Mouse (Mus musculus) hindbrain, embryonic 10.5 days (tissue): Measurements from ENCODE around the gene Irak1bp1. TPM values are rescaled to one million over a fixed set of nuclear protein-coding genes. Genes with fewer than 3 reads are reported as not detected.

ENCODE experiments used
- DNase-seq: peaks from one replicate; pipeline ENCODE4 v3.0.0-alpha.2; 2017; ENCODE audit warnings: low spot score
- H3K27ac ChIP-seq: fragments of 300-500 bp; sonication (generic); 2 replicates; pipeline ENCODE4 v1.5.1; 2016; ENCODE audit warnings: mild to moderate bottlenecking, moderate library complexity
- H3K27me3 ChIP-seq: fragments of 300-500 bp; sonication (generic); 2 replicates; pipeline ENCODE4 v1.6.1; 2016; ENCODE audit warnings: mild to moderate bottlenecking; ENCODE audit not compliant: poor library complexity, insufficient read depth, severe bottlenecking
- H3K36me3 ChIP-seq: fragments of 300-500 bp; sonication (generic); 2 replicates; pipeline ENCODE4 v1.6.1; 2016; ENCODE audit warnings: mild to moderate bottlenecking, moderate library complexity
- H3K4me1 ChIP-seq: fragments of 300-500 bp; sonication (generic); replicated peaks from 2 replicates; pipeline ENCODE4 v1.6.1; 2016; ENCODE audit warnings: mild to moderate bottlenecking
- H3K4me3 ChIP-seq: fragments of 300-500 bp; sonication (generic); 2 replicates; pipeline ENCODE4 v1.5.1; 2016; ENCODE audit warnings: mild to moderate bottlenecking, moderate library complexity
- H3K9me3 ChIP-seq: fragments of 300-500 bp; sonication (generic); 2 replicates; pipeline ENCODE4 v1.6.1; 2016; ENCODE audit warnings: mild to moderate bottlenecking, moderate library complexity
- WGBS: fragments of 180-500 bp; shearing (Covaris S2); methylation state at CpG from one replicate; pipeline ENCODE4 v1.1.7; 2016; 5-methylcytosine and 5-hydroxymethylcytosine counted together
- polyA plus RNA-seq: library from polyadenylated mRNA; unstranded; fragments of >200 nt; fragmentation: Nextera tagmentation; extraction: Ambion mirVana; gene quantifications from 2 replicates; pipeline ENCODE4 v1.2.1, GENCODE M21; 2016

Irak1bp1 gene
- polyA plus RNA-seq, 1 experiment from 2014 or later: 20.1 TPM

DNA sequence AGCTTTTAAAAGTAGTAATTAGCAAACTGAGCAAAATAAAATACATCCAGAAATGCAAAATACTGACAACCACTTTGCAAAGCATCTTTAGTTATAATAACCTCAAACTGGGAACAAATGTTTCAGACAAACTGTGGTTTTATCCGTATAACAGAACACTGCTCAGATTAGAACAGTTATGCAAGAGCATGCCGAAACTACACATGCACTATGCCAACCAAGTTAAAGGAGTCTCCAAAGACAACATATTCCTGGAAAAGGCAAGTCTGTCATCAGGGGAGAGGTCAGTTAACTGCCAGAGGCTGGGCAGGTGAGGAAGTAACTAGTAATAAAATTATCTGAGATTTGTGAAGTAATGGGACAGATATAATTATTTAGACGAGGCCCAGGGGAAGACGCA, 13.3 kb downstream of the Irak1bp1 start:
- no peak for DNase-seq
- Histone ChIP-seq H3K9me3 (no peaks in the 10 kb centered on the region), H3K4me3 (no peak overlapping the region), H3K36me3 (peaks cover 52% of the 10 kb centered on the region), H3K4me1 (no peaks in the 10 kb centered on the region), H3K27ac (no peak overlapping the region), H3K27me3 (no peaks in the 10 kb centered on the region)
- 95% methylated on average over 4 of the region's 4 CpGs for WGBS

DNA sequence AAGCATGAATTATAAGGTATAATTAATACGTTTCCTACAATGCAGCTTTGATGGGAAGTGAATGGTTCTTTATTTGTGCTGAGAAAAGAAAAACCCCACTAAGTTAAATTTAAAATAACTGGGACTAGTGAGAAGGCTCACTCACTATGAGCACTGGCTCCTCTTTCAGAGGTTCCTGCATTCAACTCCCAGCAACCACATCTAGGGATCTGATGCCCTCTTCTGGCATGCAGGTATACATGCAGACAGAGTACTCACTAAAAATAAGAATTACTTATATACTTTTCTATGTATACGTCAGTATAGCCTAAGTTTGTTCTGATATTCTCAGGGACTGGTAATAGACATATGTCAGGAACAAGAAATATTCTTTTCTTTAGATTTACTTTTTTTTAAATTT, 24.7 kb downstream of the Irak1bp1 start:
- Histone ChIP-seq H3K27ac (no peak overlapping the region), H3K36me3 (no peaks in the 10 kb centered on the region), H3K27me3 (no peaks in the 10 kb centered on the region), H3K9me3 (no peaks in the 10 kb centered on the region), H3K4me1 (0 out of 2 replicates have a peak, but pooled peaks cover 4% of the 10 kb centered on the region), H3K4me3 (no peak overlapping the region)
- no peak for DNase-seq
- WGBS: 56% methylated on average over 2 of the region's 2 CpGs

DNA sequence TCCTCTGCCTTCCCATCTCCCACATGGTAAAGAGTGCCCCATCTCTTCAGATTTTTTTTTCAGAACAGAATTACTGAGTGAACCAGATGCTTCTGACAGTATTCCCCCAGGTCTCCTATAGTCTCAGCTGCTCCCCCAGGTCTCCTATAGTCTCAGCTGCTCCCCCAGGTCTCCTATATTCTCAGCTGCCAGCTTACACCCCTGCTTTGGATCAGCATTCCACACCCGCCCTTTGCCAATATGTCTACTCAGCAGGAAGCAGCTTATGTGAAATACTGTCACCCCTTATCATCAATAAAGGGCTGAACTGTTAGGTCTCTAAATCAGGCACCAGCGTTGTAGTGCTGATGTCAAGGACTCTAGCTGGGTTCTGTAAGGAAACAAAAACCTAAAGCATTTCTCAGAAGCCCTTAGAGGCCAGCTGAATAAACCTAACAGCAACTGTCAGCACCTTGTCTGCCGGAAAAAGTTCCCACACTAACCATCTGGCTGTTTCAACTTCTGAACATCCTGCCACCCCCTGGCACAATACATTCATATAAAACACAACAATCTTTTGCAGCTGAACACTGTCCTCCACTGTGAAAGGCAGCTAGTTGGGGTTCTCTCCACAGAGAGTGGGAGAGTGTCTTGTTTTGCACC, 25.8 kb downstream of the Irak1bp1 start:
- Histone ChIP-seq H3K4me1 (0 out of 2 replicates have a peak, but pooled peaks cover 4% of the 10 kb centered on the region), H3K27ac (no peak overlapping the region), H3K36me3 (no peaks in the 10 kb centered on the region), H3K27me3 (no peaks in the 10 kb centered on the region), H3K9me3 (no peaks in the 10 kb centered on the region), H3K4me3 (no peak overlapping the region)
- DNase-seq: no peak
- WGBS: 43% methylated on average over 3 of the region's 3 CpGs

DNA sequence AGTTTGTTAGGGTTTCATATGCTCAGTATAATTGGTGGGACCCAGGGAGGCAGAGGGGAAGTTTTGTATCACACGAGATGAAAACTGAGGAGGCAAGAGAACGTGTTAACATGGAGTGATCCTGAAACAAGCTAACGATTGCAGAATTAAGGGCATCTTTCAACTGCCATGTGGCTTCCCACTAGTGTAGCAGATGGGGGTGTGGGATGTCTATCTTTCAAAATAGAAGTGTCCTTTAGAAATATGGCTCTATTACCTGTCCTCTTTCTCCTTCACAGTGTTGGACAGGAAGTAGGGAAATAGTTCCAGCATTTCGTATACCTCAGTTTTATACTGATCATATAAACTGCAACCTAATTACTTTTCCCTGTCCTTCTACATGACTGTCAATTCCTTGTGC, 26.9 kb downstream of the Irak1bp1 start:
- Histone ChIP-seq H3K36me3 (no peaks in the 10 kb centered on the region), H3K9me3 (no peaks in the 10 kb centered on the region), H3K27ac (no peak overlapping the region), H3K27me3 (no peaks in the 10 kb centered on the region), H3K4me3 (no peak overlapping the region), H3K4me1 (0 out of 2 replicates have a peak, but pooled peaks cover 4% of the 10 kb centered on the region)
- 92% methylated on average over 4 of the region's 4 CpGs for WGBS
- DNase-seq: no peak

GRCm38 (mm10) chr9:82860805-82861204, 31.5 kb downstream of the Irak1bp1 start:
- no peaks in the 10 kb centered on the region for H3K9me3 ChIP-seq
- no peak for DNase-seq
- no peaks in the 10 kb centered on the region; the same call in 1 of the 2 replicates for H3K4me1 ChIP-seq
- H3K27ac ChIP-seq: no peak overlapping the region
- no peak overlapping the region for H3K4me3 ChIP-seq
- peaks cover 6% of the 10 kb centered on the region; the same call in 1 of the 2 replicates for H3K36me3 ChIP-seq
- WGBS: 96% methylated on average over 2 of the region's 2 CpGs
- no peaks in the 10 kb centered on the region for H3K27me3 ChIP-seq

DNA sequence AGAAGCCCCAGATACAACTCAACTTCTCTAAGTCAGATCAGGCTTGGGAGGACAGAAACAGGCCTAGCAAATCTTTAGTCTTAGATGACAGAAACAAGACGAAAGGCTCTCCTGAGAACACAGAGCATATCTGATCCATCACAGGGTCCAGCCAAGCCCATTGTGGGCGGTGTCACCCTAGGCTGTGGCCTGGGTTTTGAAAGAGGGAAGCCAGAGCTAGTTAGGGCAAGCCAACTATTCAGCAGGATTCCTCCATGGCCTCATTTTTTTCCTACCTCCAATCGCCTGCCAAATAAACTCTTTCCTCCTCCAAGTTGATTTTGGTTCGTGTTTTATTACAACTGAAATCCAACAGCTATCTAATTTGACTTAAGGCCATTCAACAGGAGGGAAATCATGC, 32.0 kb downstream of the Irak1bp1 start:
- H3K27ac ChIP-seq: no peak overlapping the region
- no peaks in the 10 kb centered on the region for H3K9me3 ChIP-seq
- no peak for DNase-seq
- no peaks in the 10 kb centered on the region; the same call in 1 of the 2 replicates for H3K4me1 ChIP-seq
- peaks cover 11% of the 10 kb centered on the region; the same call in 1 of the 2 replicates for H3K36me3 ChIP-seq
- no peaks in the 10 kb centered on the region for H3K27me3 ChIP-seq
- no peak overlapping the region for H3K4me3 ChIP-seq
- WGBS: 88% methylated on average over 4 of the region's 4 CpGs

- peaks cover 17% of the 10 kb centered on the region for H3K36me3 ChIP-seq
- no peak for DNase-seq
- H3K27ac ChIP-seq: no peak overlapping the region
- no peaks in the 10 kb centered on the region; the same call in 1 of the 2 replicates for H3K4me1 ChIP-seq
- H3K9me3 ChIP-seq: no peaks in the 10 kb centered on the region
- H3K27me3 ChIP-seq: no peaks in the 10 kb centered on the region
- WGBS: 90% methylated on average over 3 of the region's 3 CpGs
- no peak overlapping the region for H3K4me3 ChIP-seq
These were observed 32.6 kb downstream of the Irak1bp1 start for GRCm38 (mm10) chr9:82861775-82862430.

DNA sequence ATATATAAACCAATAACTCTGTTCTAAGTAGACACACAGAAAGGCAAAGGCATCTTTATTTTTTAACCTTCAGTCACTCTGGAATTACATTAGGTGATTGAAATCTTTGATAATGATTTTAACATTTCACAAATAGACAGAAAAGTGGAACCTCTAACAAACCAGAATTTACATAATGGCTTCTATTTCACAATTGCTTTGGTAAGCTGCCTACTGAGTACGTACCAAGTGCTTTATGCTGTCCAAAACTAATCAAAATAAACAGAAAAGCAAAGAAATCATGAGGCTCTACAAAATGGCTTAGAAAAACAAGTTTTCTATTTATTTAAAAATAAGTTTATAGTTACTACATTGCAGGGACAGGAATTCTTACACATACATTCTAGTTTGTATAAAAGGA, 36.8 kb downstream of the Irak1bp1 start:
- Histone ChIP-seq H3K9me3 (no peaks in the 10 kb centered on the region), H3K27ac (no peak overlapping the region), H3K4me1 (no peaks in the 10 kb centered on the region; the same call in 1 of the 2 replicates), H3K4me3 (no peak overlapping the region), H3K27me3 (no peaks in the 10 kb centered on the region), H3K36me3 (peaks cover 51% of the 10 kb centered on the region)
- WGBS: 94% methylated on average over 1 of the region's 1 CpGs
- no peak for DNase-seq

- 92% methylated on average over 3 of the region's 3 CpGs for WGBS
These were observed 38.4 kb downstream of the Irak1bp1 start for GRCm38 (mm10) chr9:82867698-82868097.

DNA sequence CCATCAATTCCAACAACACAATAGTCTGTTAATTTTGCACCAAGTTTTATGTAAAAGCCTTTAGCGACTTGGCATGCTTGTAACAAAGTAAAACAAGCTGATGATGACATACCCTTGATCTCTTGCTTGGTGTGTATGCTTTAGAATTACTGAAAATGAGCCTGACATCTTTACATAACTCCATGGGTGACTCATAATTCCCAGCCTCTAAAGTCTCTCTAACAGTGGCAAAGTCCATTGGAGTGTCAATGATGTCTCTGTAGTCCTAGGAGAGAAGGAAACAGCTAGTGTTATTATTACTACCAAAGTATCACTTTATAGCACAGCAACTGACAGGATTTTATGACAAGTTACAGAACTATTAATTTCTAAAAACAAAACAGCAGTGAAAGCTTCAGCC, 47.7 kb downstream of the Irak1bp1 start:
- Histone ChIP-seq H3K4me3 (no peak overlapping the region), H3K9me3 (no peaks in the 10 kb centered on the region), H3K36me3 (peaks cover 100% of the 10 kb centered on the region), H3K27me3 (no peaks in the 10 kb centered on the region), H3K27ac (no peak overlapping the region), H3K4me1 (no peaks in the 10 kb centered on the region)
- 92% methylated on average over 1 of the region's 1 CpGs for WGBS
- no peak for DNase-seq

More at GRCm38 (mm10) chr9:82867698-82868097, 38.4 kb downstream of the Irak1bp1 start:
- Histone ChIP-seq H3K27ac (no peak overlapping the region), H3K9me3 (no peaks in the 10 kb centered on the region), H3K4me3 (no peak overlapping the region), H3K4me1 (no peaks in the 10 kb centered on the region; the same call in 1 of the 2 replicates), H3K36me3 (peaks cover 66% of the 10 kb centered on the region), H3K27me3 (no peaks in the 10 kb centered on the region)
- no peak for DNase-seq

DNA sequence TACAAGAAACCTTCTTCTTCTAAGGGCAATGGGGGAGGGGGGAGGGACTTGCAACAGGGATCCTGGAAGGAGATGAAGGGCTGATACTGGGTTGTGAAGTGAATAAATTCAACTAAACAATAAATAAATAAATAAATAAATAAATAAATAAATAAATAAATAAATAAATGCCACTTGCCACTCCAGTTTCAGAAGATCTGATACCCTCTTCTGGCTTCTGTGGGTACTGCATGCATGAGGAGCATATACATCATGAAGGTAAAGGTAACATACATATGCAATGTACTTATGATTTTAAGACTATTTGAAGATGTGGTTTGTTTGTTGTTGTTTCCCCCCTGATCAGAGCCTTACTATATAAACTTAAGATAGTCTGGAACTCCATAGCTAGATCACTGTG, 54.8 kb downstream of the Irak1bp1 start:
- peaks cover 98% of the 10 kb centered on the region for H3K36me3 ChIP-seq
- no peaks in the 10 kb centered on the region for H3K9me3 ChIP-seq
- no peak for DNase-seq
- H3K4me1 ChIP-seq: no peaks in the 10 kb centered on the region
- H3K4me3 ChIP-seq: no peak overlapping the region
- H3K27ac ChIP-seq: no peak overlapping the region
- H3K27me3 ChIP-seq: no peaks in the 10 kb centered on the region

DNA sequence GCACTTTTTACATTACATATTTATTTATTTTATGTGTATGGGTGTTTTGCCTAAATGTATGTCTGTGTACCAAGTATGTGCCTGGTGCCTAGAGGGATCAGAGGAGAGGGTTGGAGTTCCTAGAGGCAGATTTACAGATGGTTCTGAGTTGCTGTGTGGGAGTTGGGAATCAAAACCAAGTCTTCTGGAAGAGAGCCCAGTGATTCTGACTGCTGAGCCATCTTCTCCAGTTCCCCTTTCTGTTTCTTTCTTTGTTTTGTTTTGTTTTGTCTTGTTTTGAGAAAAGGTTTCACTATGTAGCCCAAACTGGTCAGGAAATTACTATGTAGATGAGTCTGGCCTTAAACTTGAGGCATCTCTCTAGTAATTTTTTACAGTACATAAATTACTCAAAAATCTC, 59.3 kb downstream of the Irak1bp1 start:
- no peak overlapping the region for H3K27ac ChIP-seq
- H3K4me3 ChIP-seq: no peak overlapping the region
- no peaks in the 10 kb centered on the region for H3K27me3 ChIP-seq
- H3K36me3 ChIP-seq: peaks cover 98% of the 10 kb centered on the region
- H3K4me1 ChIP-seq: no peaks in the 10 kb centered on the region
- no peaks in the 10 kb centered on the region for H3K9me3 ChIP-seq
- DNase-seq: no peak
